Mouse (Mus musculus) E14TG2a.4 (cell line): ENCODE data around the gene Olfr270.

Source experiments
- H3K27me3 ChIP-seq: 2 replicates; pipeline ENCODE4 v1.6.1; 2014; ENCODE audit warnings: low read length, control low read depth; ENCODE audit not compliant: insufficient read depth
- H3K36me3 ChIP-seq: 2 replicates; pipeline ENCODE4 v1.6.1; 2014; ENCODE audit warnings: low read length, control low read depth; ENCODE audit not compliant: insufficient read depth
- H3K4me1 ChIP-seq: replicated peaks from 2 replicates; pipeline ENCODE4 v1.6.1; 2014; ENCODE audit warnings: low read depth, low read length, control low read depth
- H3K4me3 ChIP-seq: replicated peaks from 2 replicates; pipeline ENCODE4 v1.5.1; 2014; ENCODE audit warnings: mild to moderate bottlenecking, low read length
- H3K9me3 ChIP-seq: 2 replicates; pipeline ENCODE4 v1.6.1; 2014; ENCODE audit warnings: low read length, control low read depth
- CTCF ChIP-seq: conservative IDR thresholded peaks from 2 replicates; pipeline ENCODE4 v1.5.1; 2014; ENCODE audit warnings: low read length
- NANOG ChIP-seq: IDR thresholded peaks from 2 replicates; pipeline ENCODE4 v1.6.1; 2014; ENCODE audit warnings: borderline replicate concordance, low read length, mixed read lengths
- POU5F1 ChIP-seq: IDR thresholded peaks from 2 replicates; pipeline ENCODE4 v1.6.1; 2014; ENCODE audit warnings: low read length, borderline replicate concordance

The Olfr270 gene

GRCm38 (mm10) chr4:53018392-53018791 is 54.0 kb downstream of the Olfr270 start:
- no peak for TF ChIP-seq NANOG
- TF ChIP-seq CTCF, result no peak
- no peak for TF ChIP-seq POU5F1
- H3K9me3 ChIP-seq, result peaks cover 17% of the 10 kb centered on the region
- no peak overlapping the region for H3K4me3 ChIP-seq
- H3K27me3 ChIP-seq, result no peaks in the 10 kb centered on the region
- peaks cover 7% of the 10 kb centered on the region for H3K4me1 ChIP-seq
- peaks cover 81% of the 10 kb centered on the region for H3K36me3 ChIP-seq
